Mouse (Mus musculus) small intestine, adult 2 months (tissue): ENCODE results near the gene Olfr112.
"Not testable (repeated sequence)": the region's sequence is repeated elsewhere in the genome, so short reads cannot be mapped to it uniquely, and the experiment has no call there.

Source experiments
- CTCF ChIP-seq: fragments of 200-500 bp; IDR thresholded peaks from 2 replicates; pipeline ENCODE4 v1.5.1; 2012; ENCODE audit warnings: low read depth, mild to moderate bottlenecking, control low read depth, inconsistent platforms, low read length, moderate library complexity, mixed read lengths; ENCODE audit not compliant: insufficient replicate concordance, insufficient read length; ENCODE audit errors: extremely low read depth
- POLR2A ChIP-seq: fragments of 200-500 bp; IDR thresholded peaks from 2 replicates; pipeline ENCODE4 v1.6.1; 2012; ENCODE audit warnings: low read depth, mild to moderate bottlenecking, control low read depth, inconsistent platforms, low read length, moderate library complexity

GRCm38 (mm10) chr17:37538416-37538815 is 30.8 kb downstream of the Olfr112 start:
- TF ChIP-seq CTCF, POLR2A: not testable (repeated sequence)
